Mouse (Mus musculus): Measurements from ENCODE around the gene Csf2.

Csf2 gene

DNA sequence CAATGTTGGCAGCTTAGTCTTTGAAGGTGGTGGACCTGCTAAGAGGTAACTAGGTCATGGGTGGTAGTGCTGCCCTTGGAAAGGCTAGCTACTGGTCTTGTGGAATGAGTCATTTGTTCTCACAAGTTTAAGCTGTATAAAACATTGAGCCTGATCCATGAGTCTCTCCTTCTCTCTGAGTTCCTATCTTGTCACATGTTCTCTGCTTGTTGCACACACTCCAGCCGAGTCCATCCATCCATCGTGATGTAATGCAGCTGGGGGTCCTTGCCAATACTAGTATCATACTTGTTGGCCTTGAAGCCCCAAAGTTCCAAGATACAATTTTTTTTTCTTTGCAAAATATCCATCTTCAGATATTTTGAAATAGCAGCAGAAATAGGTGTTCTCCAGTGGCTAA is 22.0 kb downstream of the Csf2 start:
- DNase-seq: no peak

DNA sequence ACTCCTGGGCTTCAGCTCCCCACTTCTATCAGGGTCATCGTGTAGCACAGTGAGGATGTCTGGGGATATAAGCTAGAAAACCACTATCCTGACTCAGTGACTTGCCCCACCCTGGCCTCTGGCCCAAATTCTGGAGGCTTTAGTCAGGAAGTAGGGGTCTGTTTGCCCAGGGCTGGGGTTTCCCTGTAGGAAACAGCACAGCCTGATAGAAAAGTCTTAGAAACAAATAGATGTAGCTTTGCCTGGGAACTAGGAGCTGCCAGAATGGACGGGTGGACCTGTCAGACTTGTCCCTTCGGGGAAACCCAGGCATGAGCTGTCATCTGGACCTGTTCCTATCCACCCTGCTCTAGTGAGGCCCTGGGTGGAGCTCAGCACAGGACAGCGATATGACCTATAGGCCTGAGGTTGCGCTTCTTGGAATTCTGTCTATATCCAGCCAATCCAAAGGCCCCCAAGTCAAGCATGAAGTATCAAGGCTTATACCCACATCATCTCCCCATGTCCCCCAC is 24.9 kb downstream of the Csf2 start:
- DNase-seq: no peak

DNA sequence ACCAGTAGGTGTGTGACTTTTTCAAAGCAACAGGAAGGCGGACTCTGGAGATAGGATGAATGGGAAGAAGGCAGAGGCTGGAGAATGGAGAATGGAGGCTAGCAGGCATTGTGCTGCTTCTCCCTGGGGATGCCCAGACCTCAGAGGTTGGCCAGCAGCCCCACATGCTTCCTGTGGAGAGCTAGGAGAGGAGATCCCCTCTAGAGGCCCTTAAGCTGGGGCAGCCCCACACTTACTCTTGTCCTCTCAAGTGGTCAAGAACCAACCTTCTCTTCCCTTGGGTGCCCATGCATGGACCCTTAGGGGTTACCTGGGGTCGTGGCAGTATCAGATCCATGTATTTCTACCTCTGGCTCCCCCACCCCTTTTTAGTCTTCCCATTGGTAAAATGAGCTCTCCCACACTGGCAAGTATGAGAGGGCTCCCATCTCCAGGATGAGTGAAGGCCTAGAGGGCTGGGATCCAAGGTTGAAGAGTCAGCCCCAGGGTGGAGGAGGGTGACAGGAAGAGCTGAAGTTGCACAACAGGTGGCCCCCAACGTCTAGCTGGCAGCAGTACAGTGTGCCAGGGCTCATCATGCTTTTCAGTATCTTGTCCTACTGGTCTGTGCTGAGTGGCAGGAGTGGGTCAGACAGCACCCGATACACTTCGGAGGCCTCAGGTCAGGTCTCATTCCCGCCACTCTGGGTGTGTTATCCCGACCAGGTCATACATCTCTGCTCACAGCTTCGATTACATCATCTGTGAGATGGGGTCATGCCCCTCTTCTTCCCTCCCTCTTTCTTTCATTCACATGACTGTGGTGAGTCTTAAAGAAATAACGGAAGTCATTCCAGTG is 25.6 kb downstream of the Csf2 start:
- no peak for DNase-seq

DNA sequence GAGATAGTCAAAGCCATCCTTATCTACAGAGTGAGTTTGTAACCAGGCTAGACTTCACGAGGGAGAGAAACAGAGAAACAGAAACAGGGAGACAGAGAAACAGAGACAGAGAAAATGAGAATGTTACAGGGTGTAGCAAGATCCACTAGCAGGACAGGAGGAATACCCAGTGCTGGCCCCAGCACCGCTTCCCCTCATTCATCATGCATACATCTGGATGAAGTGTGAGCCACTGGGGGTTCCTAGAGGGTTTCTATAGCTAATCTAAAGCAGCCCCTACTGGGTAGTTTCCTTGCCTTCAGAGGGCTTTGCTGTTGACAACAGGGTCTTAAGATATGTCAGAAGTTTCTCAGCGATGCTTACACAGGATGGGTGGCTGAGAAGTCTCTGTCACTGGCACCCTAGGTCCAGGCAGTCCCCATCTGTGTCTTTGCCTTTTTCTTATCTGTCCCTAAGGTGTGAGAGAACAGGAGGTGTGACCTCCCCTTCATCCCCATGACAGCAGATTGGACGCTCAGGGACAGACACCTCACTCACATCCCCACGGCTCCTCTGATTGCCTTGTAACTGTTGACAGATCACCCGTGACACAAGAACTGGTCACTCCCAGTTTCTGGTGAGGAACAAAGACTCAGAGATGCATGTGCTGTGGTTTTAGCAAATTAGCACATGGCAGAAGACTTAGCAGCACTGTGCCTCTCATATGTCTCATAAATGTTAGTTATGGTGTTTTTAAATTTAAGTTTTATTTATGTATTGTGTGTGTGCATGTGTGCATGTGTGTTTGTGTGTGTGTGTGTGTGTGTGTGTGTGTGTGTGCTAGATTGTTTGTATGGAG is 29.3 kb downstream of the Csf2 start:
- no peak for DNase-seq

DNA sequence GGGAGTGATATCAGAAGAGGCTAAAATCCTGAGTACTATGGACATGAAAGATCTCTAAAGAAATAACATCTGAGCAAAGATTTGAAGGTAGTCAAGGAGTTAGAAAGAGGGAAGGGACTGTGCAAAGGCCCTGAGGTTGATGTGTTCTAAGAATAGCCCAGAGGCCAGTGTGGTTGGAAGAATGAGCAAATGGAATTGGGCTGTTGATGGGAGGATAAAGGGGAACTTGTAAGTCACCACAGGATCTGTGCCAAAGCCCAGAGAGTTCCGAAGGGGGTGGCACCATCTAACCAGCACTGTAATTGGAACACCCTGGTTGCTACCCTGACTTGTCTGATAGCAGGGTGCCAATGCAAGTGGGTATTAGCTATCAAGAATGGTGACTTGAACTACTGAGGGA is 30.3 kb downstream of the Csf2 start:
- DNase-seq: no peak

DNA sequence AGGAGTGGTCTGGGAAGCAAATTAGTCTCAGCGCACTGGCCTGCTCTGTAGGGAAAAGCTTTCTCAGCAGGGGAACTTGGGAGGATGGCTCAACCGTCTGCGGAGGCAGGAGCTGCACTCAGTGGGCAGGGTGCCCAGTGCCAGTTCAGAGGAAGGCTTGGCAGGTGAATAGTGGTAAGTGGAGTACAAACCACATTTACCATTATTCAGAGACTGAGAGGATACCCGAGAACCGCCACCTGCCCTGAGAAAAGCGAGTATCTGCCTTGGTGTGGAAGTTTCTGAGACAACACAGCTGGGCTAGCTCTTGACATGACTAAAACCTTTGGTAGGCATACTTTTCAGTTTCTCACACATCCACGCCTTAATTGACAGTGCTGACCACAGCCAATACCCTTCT is 32.1 kb downstream of the Csf2 start:
- DNase-seq: peak; percentile 81

DNA sequence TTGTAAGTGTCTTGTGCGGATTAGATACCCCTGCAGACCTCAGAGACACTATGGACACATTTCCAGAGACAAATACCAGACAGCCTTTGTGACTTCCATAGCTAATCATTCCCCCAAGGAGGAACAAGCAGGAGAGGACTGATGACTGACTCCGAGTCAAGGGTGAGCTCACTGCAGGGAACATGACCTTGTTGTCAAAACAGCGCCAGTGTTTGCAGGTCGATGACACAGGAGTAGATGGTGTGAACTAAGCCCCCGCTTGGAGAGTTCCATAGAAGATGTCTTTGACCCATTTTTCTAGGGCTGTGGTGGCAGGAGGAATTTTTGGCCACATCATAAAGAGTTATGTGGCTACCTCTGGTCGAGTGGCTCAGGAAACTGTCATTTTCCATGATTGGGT is 33.4 kb downstream of the Csf2 start:
- no peak for DNase-seq

DNA sequence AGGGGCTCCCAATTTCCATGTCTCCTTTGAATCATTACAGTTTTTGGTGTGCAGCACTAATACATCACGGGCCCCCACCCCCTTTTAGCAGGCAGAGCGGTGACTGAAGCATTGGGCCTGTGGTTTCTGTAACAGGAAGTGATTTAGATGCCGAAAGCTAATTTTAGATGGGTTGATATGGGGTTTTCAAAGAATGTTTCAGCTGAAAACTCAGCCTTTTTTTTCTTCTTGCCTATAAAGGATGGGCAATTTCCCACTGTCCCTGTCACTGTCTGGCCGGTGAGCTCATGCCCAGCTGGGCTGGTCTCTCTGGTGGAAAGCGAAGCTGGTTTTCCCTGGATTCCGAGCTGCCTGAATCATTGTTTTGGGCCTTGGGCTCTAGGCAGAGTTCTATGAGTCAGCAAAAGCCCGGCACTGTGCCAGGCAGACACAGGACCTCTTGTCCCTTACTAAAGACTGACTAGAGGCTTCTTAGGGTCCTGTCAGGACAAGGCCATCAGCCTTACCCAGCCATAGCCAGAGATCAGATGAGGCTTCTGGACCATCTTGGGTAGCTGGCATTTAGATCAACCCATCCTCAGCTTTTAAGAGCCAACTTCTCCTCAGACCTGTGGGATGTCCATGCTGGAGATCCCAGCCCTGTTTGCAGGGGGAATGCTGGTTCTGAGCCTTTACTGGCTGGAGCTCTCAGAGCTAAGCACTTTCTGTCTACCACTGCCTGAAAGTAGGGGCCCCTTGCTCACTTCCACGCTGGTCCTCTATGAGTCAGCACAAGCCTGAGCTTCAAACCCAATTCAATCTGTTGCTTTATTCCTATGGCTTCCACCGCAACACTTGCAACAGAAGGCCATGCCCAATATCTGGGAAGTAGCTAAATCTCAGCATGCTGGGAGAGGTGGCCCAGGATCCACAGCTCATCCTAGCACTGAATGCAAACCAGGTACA is 34.7 kb downstream of the Csf2 start:
- DNase-seq: peak; percentile 31

DNA sequence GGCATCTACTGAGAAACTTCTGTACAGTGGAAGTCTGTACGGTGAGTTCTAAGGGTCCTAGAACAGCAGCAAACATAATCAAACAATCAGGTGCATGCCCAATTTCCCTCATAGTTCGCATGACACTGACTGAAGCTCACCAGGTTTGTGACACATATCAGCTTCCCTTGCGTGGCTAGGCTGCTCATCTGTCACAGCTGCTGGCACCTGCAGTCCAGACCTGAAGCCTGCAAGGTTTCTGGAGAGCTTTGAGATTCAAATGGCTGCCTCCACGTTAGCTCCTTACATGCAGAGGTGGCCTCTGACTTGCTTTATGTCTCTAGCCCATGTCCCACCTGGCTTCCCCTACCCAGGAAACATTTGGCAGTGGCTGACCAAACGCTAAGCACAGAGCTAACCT is 35.8 kb downstream of the Csf2 start:
- DNase-seq: no peak

DNA sequence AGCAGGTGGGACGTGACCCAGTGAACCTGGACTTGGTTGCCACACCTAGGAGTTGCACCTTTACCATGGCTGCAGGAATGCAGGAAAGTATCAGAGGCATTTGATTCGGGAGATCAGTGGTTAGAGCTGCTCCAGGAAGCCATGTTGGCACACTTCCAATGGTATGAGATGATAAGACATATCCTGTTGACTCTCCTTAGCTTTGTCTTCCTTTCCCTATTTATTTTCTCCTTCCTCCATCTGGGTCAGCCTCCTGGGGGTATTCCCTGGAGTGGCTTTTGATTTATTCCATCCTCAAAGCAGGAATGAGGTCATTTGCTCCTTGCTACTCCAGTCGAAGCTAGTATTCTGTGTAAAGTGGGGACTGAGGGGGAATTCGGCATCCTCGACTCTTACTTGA is 42.5 kb downstream of the Csf2 start:
- no peak for DNase-seq

DNA sequence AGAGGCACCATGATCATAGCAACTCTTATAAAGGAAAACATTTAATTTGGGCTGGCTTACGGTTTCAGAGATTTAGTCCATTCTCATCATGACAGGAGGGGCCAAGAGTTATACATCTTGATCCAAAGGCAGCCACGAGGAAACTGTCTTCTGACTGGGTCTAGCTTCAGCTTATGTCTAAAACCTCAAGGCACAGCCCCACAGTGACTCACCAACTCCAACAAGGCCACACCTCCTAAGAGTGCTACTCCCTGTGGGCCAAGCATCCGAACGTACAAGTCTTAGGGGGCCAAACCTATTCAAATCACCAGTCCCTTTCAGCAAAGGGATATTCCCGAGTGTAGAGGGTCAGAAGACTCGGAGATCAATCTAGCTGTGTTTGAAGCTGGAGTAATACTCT is 44.1 kb downstream of the Csf2 start:
- DNase-seq: no peak

DNA sequence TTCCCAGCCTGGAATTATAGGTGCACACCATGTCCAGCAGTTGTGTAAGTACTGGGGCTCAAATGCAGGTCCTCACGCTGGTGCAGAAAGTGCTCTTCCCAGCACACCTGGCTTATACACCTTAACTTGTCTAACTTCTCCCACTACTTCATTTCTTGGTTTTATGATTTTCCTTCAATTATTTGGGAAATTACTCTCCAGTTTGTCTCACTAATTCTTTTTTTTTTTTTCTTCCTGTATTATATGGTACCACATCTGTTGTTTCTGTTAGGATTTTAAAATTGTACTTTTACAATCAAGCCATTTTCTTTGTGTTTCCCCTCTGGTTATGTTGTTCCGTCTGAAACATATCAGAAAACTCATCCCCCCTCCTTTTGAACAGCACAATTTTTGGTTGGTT is 44.7 kb downstream of the Csf2 start:
- no peak for DNase-seq

DNA sequence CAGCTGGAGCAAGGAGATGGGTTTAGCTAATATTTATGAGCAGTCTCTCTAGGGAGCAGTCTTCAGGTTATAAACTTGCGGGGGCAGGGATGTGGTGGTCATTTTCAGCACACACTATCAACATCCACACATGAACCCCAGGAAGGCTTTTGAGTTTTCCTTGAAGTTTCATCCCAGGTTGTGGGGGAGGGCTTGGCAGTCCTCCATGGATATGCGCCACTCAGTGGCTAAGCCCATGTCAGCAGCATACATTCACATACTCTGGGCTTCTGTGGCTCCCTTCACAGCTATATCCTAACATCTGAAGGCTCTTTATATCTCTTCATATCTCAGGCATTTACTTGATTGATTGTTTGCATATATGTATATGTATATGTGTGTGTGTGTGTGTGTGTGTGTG is 46.3 kb downstream of the Csf2 start:
- DNase-seq: no peak

DNA sequence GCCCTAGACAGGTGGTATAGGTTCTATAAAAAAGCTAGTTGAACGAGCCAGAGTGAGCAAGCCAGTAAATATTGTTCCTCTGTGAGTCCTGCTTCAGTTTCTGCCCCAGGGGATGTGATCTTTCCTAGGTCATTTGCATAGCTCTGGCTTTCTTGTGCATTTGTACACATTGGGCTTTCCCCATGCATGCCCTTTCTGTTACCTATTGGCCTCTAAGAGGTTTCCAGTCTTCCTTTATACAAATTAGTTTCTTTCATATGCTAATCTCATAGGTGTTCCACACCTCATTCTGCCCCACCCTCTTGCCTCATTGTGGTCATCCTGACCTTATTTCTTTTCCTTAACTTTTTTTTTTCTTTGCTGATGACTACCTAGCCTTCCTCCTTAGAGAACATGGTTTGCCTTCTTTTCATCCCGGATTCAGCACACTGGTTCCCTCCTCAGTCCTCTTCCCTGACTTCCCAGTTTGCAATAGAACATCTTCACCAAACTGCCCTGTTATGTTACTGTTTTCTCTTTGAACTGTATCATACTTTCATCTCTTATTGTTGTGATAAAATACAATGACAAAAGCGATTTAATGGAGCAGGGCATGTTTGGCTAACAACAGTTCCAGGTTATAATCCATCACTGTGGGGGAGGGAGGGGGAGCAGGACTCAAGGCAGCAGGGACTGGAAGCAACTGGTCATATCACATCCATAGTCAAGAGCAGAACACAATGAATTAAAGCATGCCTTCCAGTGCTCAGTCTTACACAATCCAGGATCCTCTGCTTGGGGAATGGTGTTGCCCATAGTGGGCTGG is 47.4 kb downstream of the Csf2 start:
- no peak for DNase-seq

DNA sequence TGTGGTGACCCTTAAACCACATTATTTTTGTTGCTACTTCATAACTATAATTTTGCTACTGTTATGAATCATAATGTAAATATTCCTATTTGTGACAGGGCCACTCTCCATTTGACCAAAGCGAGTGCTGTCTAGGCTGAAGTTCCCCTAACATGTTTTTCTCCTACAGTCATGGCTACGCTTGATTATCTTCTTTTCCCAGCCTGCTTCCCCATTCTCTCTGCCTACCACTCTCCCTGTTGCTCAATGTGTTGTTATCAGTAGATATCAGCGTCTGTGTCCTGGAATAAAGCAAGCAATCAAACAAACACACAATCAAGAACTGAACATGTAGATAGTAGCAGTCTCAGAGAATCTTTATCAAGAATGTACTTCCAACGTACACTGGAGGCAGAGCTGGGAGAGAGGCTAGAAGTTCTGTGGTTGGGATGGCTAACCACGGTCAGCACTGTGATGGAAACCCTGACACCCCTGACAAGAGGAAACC is 48.1 kb downstream of the Csf2 start:
- DNase-seq: no peak

All from cerebellum, adult 9-11 months (tissue).